Mouse (Mus musculus) ES-E14 (cell line): Measurements from ENCODE around the gene Apof.

Source experiments
- CHD2 ChIP-seq: IDR thresholded peaks from 2 replicates; pipeline ENCODE4 v1.6.1; 2014; ENCODE audit warnings: mild to moderate bottlenecking, low read depth, low read length, inconsistent platforms
- HCFC1 ChIP-seq: IDR thresholded peaks from 2 replicates; pipeline ENCODE4 v1.6.1; 2012; ENCODE audit warnings: low read length, inconsistent platforms, borderline replicate concordance; ENCODE audit not compliant: insufficient read depth
- MAFK ChIP-seq: IDR thresholded peaks from 2 replicates; pipeline ENCODE4 v1.6.1; 2014; ENCODE audit warnings: mild to moderate bottlenecking, low read depth, low read length, inconsistent platforms; ENCODE audit not compliant: insufficient read depth
- ZC3H11A ChIP-seq: IDR thresholded peaks from 2 replicates; pipeline ENCODE4 v1.6.1; 2012; ENCODE audit warnings: low read depth, mild to moderate bottlenecking, inconsistent platforms, low read length, borderline replicate concordance

DNA sequence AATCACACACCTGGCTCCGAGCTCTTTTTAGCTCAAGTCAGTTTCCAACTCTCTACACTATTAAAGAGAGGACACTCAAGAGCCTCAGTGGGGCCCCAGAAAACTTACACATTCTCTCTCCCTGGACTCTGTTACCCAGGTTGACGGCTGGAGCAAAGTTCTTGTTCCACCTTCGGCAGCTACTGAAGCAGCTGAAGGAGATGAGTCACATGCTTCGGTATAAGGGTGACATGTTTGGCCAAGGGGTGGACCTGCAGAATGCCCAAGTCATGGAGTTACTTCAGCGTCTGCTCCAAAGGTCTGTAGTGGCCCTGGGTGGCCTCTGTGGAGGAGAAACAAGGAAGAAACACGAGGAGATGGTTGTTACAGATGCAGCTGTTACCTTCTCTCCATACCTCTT, 12.5 kb downstream of the Apof start:
- TF ChIP-seq CHD2 (no peak), HCFC1 (no peak), ZC3H11A (no peak), MAFK (no peak)
